In the genomic region with DNA sequence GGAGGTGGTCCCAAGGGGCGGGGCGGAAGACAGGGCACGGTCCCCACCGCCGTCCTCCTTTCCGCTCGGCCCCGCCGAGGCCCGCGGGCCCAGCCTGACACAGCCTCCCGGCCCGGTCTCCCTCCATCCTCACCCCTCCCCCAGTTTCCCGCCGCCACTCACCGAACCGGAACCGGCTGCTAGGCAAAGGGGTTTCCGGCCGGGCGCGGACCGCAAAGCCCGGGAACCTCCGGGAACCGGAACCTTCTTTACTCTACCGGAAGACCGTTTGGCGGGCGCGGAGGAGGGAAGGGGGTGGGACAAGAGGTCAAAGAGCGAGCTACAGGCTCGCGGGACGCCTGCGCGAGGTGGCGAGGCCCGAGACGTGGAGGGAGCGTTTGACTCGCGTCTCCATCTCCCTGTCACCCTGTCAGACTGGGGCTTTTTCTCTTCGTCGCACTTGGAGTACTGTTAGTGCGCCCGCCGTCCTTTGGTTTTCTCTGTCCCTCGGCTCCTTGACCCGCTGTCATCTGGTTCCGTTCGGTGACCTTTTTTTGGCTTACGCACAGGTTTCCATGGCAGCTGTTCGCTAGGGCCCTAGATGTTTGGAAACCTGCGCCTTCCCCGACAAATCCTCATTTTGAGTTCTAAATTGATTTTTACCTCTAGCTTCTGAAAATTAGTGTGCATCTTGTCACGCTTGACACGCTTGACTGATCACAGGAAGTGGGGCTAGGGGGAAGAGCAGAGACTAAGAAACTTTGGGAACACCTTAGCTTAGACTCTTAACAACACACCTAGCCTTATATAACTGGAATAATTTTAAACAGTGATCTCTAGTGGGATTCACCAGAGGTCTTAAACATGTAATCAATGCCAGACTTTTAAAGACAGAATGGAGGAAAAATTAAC, we compare ENCODE assay signal across 8 mouse cellular contexts. TPM values are rescaled to one million over a fixed set of nuclear protein-coding genes. Genes with fewer than 3 reads are reported as not detected.
DNase-seq lines count a peak whose midpoint lies in the region; ATAC-seq and TF ChIP-seq lines count a peak whose summit lies in the region.

A gene (minus strand): TSS at position 624 of the 891 bp plus-strand sequence.

- H3K9ac ChIP-seq in hindbrain, postnatal 0 days (replicated peaks; ENCODE audit: low read length): peak within 1 kb of the TSS; percentile 67

- peak; percentile 67 for DNase-seq in WW6 (ENCODE audit: low read depth, low spot score)
- peak; percentile 73 to 88 for DNase-seq in cerebellum, postnatal 4 days (ENCODE audit: low spot score in 2 of 2)
- DNase-seq in gastrocnemius, adult 2 months: peak; percentile 94
- peak; percentile 94 for DNase-seq in hindbrain, postnatal 0 days (ENCODE audit: low spot score)
- peak; percentile 86 to 90 for DNase-seq in left cerebral cortex, adult 8-10 months (ENCODE audit: low spot score in 2 of 2)
- DNase-seq in right cerebral cortex, postnatal 10 days (ENCODE audit: low spot score in 2 of 2): peak; percentile 92 to 93
- peak; percentile 85 for DNase-seq in urinary bladder, postnatal 25 days (ENCODE audit: low spot score)

- H3K4me2 ChIP-seq in hindbrain, postnatal 0 days (ENCODE audit: low read depth, low read length): peak within 1 kb of the TSS; percentile 59

- intact Hi-C loops in gastrocnemius, adult 2 months (cut with DNase I): loop anchor here (2.0 kb wide), 1 partner anchor 15 kb away; no protein-coding TSS in a partner anchor

- no peaks in the 10 kb centered on the region for H3K27me3 ChIP-seq in hindbrain, postnatal 0 days (ENCODE audit: insufficient read depth, low read length)
- no peaks in the 10 kb centered on the region for H3K27me3 ChIP-seq in megakaryocyte, embryonic 14.5 days (replicated peaks)

- H3K9me3 ChIP-seq in hindbrain, postnatal 0 days (ENCODE audit: low read length): no peaks in the 10 kb centered on the region
- H3K9me3 ChIP-seq in megakaryocyte, embryonic 14.5 days: no peaks in the 10 kb centered on the region

- no peaks in the 10 kb centered on the region for H3K36me3 ChIP-seq in hindbrain, postnatal 0 days (ENCODE audit: insufficient read depth, low read length)
- peaks cover 12% of the 10 kb centered on the region for H3K36me3 ChIP-seq in megakaryocyte, embryonic 14.5 days (replicated peaks; ENCODE audit: low read length)

- no peak for TF ChIP-seq CTCF in gastrocnemius, adult 2 months (IDR thresholded peaks at IDR 0.05)
- no peak for TF ChIP-seq CTCF in hindbrain, postnatal 0 days (IDR thresholded peaks at IDR 0.05; ENCODE audit: low read depth)

- ATAC-seq in hindbrain, postnatal 0 days: peak; percentile 96

- peak within 1 kb of the TSS; percentile 99 for H3K4me3 ChIP-seq in gastrocnemius, adult 2 months
- H3K4me3 ChIP-seq in hindbrain, postnatal 0 days (ENCODE audit: low read length): peak within 1 kb of the TSS; percentile 86
- peak within 1 kb of the TSS; percentile 98 for H3K4me3 ChIP-seq in megakaryocyte, embryonic 14.5 days (replicated peaks)

- 2% methylated on average over 57 of the region's 58 CpGs for whole genome bisulfite sequencing in hindbrain, postnatal 0 days

- H3K27ac ChIP-seq in gastrocnemius, adult 2 months: peak within 1 kb of the TSS; percentile 99
- H3K27ac ChIP-seq in hindbrain, postnatal 0 days: peak within 1 kb of the TSS; percentile 98

- peaks cover 11% of the 10 kb centered on the region; the same call in 1 of the 2 replicates for H3K4me1 ChIP-seq in hindbrain, postnatal 0 days (ENCODE audit: insufficient read depth, low read length)
- H3K4me1 ChIP-seq in megakaryocyte, embryonic 14.5 days: peaks cover 39% of the 10 kb centered on the region

RNA-seq across cellular contexts. Expression of the gene that starts here (rescaled TPM):
- 1 to 10 TPM; 7.4 to 8.5 TPM for total RNA-seq in gastrocnemius, adult 2 months (2021)
- 12.7 and 15.0 TPM in 2 replicates for total RNA-seq in hindbrain, postnatal 0 days (2014; rRNA removed)
- 12.5 TPM in 2 replicates for polyA plus RNA-seq in hindbrain, postnatal 0 days (2015; fragmentation: Nextera tagmentation; extraction: Ambion mirVana)
- total RNA-seq in left cerebral cortex, adult 8-10 months (2022): 10 to 100 TPM; 13.2 to 15.3 (median 13.9) TPM
- 5.1 and 9.2 TPM in 2 replicates for polyA plus RNA-seq in megakaryocyte, embryonic 14.5 days (2012; ENCODE audit: insufficient read depth, low replicate concordance)

Comparison
In these comparisons a context has a peak if more than half of its experiments do, and no peak if none do; other contexts are left out.
1. Peak in every context shown above with its lines: DNase-seq, ATAC-seq, H3K4me3 ChIP-seq and H3K27ac ChIP-seq.